Mouse (Mus musculus) urinary bladder, postnatal 25 days (tissue): ENCODE results near the gene Rps15.

Experiments
- DNase-seq: peaks from one replicate; pipeline ENCODE4 v3.0.0; 2022; ENCODE audit warnings: low spot score

The Rps15 gene

DNA sequence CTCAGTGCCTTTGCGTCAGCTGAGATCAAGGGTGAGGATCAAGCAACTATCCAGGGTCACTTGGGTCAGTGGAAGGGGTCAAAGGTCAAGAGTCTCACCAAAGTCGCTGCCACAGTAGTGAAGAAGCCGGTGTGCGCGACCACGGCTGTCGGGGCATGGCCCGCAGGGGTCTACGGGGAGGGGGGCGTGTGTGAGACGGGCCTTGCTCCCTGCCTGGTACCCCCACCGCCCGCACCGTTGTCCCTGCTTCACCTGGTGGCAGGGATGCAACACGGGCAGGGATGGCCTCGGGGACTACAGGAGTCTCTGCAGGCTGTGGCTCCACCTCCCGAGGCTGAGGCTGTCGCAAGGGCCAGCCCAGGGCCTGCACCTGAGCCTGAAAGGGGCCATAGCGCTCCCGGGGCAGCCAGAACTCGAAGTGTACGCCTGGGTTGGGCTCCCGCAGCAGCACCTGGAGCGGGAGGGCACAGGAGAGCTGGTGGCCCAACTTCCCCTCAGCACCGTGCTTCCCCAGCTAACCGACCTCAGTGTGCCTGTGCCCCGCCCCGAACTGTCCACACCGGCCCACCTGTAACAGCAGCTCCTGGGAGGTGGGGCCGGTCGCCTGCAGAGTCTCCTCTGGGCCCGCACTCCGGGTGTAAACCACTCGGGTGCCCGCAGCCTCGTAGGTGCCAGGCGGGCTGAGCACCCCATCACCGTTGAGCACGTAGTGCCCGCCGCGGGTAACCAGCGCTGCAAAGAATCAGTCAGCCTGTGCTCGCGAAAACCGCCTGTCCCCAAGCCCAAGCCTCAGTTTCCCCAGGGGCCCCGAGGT lies 49.4 kb downstream of the Rps15 start:
- DNase-seq = no peak

- no peak for DNase-seq
These were observed 50.1 kb downstream of the Rps15 start for GRCm38 (mm10) chr10:80342305-80342748.

DNA sequence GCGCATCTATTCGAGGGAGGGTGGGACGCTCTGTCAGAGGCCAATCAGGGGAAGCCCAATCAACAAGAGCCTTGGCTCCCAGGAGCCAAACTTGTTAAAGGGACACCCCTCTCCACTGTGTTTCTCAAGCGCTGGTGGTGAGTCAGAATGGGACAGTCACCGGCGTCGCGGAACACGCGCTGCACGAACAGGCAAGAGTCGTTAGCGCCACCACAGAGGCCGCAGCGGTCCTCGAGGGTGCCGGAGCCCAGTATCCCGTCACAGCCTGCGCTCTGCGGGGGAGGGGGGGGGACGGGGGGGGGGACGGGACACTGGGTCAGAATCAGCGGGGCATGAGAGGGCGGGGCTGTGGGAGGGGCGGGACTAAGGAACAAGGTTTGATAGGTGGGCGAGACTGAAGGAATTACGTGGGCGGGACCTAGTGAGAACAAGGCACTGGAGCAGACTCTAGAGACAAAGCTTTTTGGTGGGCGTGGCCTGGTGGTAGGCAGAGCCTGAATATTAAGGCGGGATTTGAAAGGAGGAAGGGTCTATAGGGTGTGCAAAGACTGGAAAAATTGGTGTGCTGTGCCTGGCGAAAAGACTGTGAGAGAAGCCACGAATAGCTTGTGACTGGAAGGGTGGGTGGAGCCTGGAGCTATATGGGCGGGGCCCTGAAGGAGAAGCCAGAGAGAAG lies 50.6 kb downstream of the Rps15 start:
- no peak for DNase-seq

- no peak for DNase-seq
These were observed 51.2 kb downstream of the Rps15 start for GRCm38 (mm10) chr10:80343425-80343895.
